Mouse (Mus musculus): ENCODE measurements at regions not wholly inside any gene's neighbourhood (a gene's known extent, or its start where the extent isn't known, plus 50 kb on each side); places are given as distances from the start of the nearest gene placed in this dataset.

DNA sequence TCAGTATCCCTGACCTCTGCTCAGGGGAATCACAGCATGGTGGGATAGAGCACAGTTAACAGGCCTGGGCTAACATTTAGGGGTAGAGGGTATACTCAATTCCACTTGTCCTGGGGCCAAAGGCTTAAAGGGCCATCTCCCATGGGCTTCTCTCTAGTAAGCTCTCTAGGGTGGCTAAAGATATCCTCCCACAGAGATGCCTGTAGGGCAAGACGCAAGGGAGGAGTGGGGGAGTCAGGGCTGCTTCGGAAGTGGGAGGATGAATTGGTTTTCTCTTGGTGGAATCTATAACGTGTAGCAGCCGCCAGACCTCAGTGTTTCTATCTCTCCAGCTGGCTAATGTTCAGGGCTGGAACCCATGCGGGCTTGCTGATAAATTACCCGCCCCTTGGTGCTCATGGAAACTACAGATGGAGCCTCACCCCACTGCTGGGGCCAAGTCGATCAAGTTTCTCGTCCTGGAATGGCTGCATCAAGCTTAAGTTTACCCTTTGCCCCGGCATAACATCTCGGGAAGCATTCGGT is 275.0 kb downstream of the Ajap1 start:
- Histone ChIP-seq H3K27me3 (ENCODE audit: insufficient read depth, low read length) (no peaks in the 10 kb centered on the region), H3K4me1 (ENCODE audit: insufficient read depth, low read depth, low read length) (no peaks in the 10 kb centered on the region), H3K9me3 (replicated peaks) (peaks cover 83% of the 10 kb centered on the region), H3K36me3 (replicated peaks) (no peaks in the 10 kb centered on the region), H3K4me3 (ENCODE audit: low read depth, low read length) (no peak overlapping the region)
- DNase-seq (ENCODE audit: low spot score) (no peak), ATAC-seq (ENCODE audit: extremely low read depth, insufficient number of reproducible peaks, low FRiP score, poor library complexity, severe bottlenecking) (no peak)
- TF ChIP-seq TAL1 (conservative IDR thresholded peaks at IDR 0.05; ENCODE audit: low read depth, low read length) (no peak), GATA2 (IDR thresholded peaks at IDR 0.05; ENCODE audit: borderline replicate concordance, low read depth, low read length) (no peak), GATA1 (IDR thresholded peaks at IDR 0.05; ENCODE audit: borderline replicate concordance, low read length) (no peak), CTCF (IDR thresholded peaks at IDR 0.05; ENCODE audit: low read depth, low read length) (no peak), POLR2AphosphoS5 (IDR thresholded peaks at IDR 0.05; ENCODE audit: insufficient replicate concordance, low read depth, low read length) (no peak)

DNA sequence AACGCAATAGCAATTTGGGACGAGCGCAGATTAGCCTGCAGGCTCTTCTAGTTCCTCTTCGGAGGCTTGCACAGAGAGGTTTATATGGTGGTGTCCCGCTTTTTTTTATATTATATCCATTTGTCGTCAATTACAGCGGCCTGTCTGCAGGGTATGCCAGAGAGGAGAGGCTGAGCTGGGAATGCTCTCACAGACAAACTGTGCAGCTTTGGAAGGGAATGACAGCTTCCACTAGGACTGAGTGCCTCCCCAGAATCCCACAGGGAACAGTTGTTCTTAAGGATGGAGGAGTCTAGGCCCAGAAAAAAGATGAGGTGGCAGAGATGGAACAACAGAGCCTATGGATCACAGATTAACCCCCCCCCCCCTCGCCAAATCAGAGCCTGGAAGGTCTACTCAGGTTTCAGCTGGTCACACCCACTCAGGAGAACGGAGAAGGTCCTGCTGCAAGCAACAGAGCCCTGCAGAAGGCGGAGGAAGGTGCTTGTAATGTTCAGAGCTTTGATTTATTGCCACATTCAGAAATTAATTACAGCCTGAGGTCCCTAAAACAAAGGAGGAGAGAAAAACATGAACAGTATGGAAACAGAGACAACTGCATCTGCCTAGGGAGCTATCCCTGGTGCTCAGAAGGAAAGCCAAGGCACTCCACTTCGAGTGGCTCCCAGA is 275.7 kb downstream of the Ajap1 start:
- Histone ChIP-seq H3K4me3 (ENCODE audit: low read depth, low read length) (no peak overlapping the region), H3K36me3 (replicated peaks) (no peaks in the 10 kb centered on the region), H3K9me3 (replicated peaks) (peaks cover 86% of the 10 kb centered on the region), H3K27me3 (ENCODE audit: insufficient read depth, low read length) (no peaks in the 10 kb centered on the region), H3K4me1 (ENCODE audit: insufficient read depth, low read depth, low read length) (no peaks in the 10 kb centered on the region)
- ATAC-seq (ENCODE audit: extremely low read depth, insufficient number of reproducible peaks, low FRiP score, poor library complexity, severe bottlenecking), result no peak
- TF ChIP-seq GATA2 (IDR thresholded peaks at IDR 0.05; ENCODE audit: borderline replicate concordance, low read depth, low read length) (no peak), CTCF (IDR thresholded peaks at IDR 0.05; ENCODE audit: low read depth, low read length) (no peak), GATA1 (IDR thresholded peaks at IDR 0.05; ENCODE audit: borderline replicate concordance, low read length) (no peak), POLR2AphosphoS5 (IDR thresholded peaks at IDR 0.05; ENCODE audit: insufficient replicate concordance, low read depth, low read length) (no peak), TAL1 (conservative IDR thresholded peaks at IDR 0.05; ENCODE audit: low read depth, low read length) (no peak)
- no peak for DNase-seq (ENCODE audit: low spot score)

DNA sequence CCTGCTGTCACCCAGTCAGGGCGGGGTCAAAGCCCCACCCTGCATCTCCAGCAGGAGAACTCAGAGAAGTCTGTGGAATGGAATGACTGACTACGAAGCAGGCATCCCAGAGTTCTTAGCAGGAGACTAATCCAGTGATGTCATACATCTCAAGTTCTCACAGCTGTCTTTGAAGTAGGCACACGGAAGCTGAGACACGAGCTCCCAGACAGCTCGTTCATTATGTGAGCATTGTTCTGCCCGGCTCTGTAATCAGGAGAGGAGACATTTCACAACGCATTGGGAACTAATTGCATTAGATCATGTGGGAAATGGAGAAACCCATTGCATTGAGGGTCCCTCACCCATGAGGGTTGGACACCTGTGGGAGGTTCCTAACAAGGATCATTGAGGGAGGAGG is 277.8 kb downstream of the Ajap1 start:
- no peak for TF ChIP-seq GATA2 (IDR thresholded peaks at IDR 0.05; ENCODE audit: borderline replicate concordance, low read depth, low read length)
- no peak for TF ChIP-seq POLR2AphosphoS5 (IDR thresholded peaks at IDR 0.05; ENCODE audit: insufficient replicate concordance, low read depth, low read length)
- TF ChIP-seq TAL1 (conservative IDR thresholded peaks at IDR 0.05; ENCODE audit: low read depth, low read length), result no peak
- no peak for TF ChIP-seq GATA1 (IDR thresholded peaks at IDR 0.05; ENCODE audit: borderline replicate concordance, low read length)
- no peak for TF ChIP-seq CTCF (IDR thresholded peaks at IDR 0.05; ENCODE audit: low read depth, low read length)
- H3K9me3 ChIP-seq (replicated peaks), result peaks cover 84% of the 10 kb centered on the region
- H3K36me3 ChIP-seq (replicated peaks), result no peaks in the 10 kb centered on the region
- no peaks in the 10 kb centered on the region for H3K27me3 ChIP-seq (ENCODE audit: insufficient read depth, low read length)
- DNase-seq (ENCODE audit: low spot score), result no peak
- no peak overlapping the region for H3K4me3 ChIP-seq (ENCODE audit: low read depth, low read length)
- ATAC-seq (ENCODE audit: extremely low read depth, insufficient number of reproducible peaks, low FRiP score, poor library complexity, severe bottlenecking), result no peak
- no peaks in the 10 kb centered on the region for H3K4me1 ChIP-seq (ENCODE audit: insufficient read depth, low read depth, low read length)

DNA sequence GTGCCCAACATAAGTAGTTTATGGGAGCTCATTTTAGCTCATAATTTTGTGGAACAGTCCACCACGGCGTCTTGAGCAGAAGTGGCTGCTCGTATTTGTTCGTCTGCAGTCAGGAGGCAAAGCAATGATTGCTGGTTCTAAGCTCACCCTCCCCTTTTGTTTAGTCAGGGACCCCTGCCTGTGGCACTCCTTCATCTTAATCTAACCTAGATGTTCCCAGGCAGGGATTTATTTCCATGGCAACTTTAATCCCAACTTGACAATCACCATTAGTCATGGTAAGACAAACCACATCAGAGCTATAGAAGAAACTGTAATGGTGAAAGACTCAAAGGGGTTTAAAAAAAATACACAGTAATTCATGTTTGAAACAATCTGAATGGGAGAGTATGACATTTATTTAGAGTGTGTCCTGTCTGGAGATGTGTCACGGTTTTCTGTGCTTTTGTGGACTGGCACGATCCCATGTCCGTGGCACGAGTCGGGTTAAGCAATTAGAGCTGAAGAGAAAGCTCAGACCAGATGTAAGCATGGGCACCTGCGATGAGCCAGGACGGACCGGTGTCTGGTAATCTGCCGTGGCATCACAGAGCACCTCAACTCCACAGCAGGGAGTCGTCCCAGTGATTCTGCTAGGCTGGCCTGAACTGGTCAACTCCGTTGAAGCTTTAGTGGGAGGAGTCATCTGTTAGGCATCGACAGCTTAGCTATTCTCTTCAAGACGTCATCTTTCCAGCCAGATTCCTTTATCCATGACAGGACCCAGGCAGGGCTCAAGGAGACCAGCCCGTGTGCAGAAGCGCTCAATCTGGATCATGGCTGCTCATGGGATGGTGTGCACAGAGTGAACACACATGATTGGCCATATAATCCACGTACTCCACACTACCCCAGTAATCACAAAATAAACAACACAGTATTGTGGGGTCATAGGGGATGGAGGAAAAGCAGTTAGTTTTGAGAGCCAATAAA is 281.5 kb downstream of the Ajap1 start:
- no peak for DNase-seq (ENCODE audit: low spot score)
- no peak overlapping the region for H3K4me3 ChIP-seq (ENCODE audit: low read depth, low read length)
- H3K36me3 ChIP-seq (replicated peaks), result no peaks in the 10 kb centered on the region
- H3K4me1 ChIP-seq (ENCODE audit: insufficient read depth, low read depth, low read length), result no peaks in the 10 kb centered on the region
- ATAC-seq (ENCODE audit: extremely low read depth, insufficient number of reproducible peaks, low FRiP score, poor library complexity, severe bottlenecking), result no peak
- no peak for TF ChIP-seq GATA2 (IDR thresholded peaks at IDR 0.05; ENCODE audit: borderline replicate concordance, low read depth, low read length)
- no peak for TF ChIP-seq TAL1 (conservative IDR thresholded peaks at IDR 0.05; ENCODE audit: low read depth, low read length)
- TF ChIP-seq CTCF (IDR thresholded peaks at IDR 0.05; ENCODE audit: low read depth, low read length), result no peak
- TF ChIP-seq POLR2AphosphoS5 (IDR thresholded peaks at IDR 0.05; ENCODE audit: insufficient replicate concordance, low read depth, low read length), result no peak
- no peak for TF ChIP-seq GATA1 (IDR thresholded peaks at IDR 0.05; ENCODE audit: borderline replicate concordance, low read length)
- H3K9me3 ChIP-seq (replicated peaks), result peaks cover 72% of the 10 kb centered on the region
- H3K27me3 ChIP-seq (ENCODE audit: insufficient read depth, low read length), result no peaks in the 10 kb centered on the region

DNA sequence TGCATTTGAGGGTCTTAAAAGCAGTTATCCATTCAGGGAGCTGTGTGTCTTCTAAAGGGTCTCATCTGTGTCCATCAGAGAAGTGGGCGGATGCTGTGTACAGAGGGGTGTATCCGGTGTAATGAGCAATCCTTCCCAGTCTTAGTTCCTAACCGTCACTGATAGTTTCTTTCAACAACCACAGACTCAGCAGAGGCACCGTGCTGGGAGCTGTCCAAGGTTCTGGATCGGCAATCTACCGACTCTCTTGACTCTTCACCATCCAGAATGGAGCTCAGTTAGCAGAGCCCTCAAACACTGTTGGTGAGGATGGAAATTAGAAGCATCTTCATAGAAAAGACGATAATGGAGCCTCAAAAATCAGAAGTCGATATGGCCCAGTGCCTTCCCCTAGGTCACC is 293.1 kb downstream of the Ajap1 start:
- TF ChIP-seq TAL1 (conservative IDR thresholded peaks at IDR 0.05; ENCODE audit: low read depth, low read length), result no peak
- TF ChIP-seq GATA2 (IDR thresholded peaks at IDR 0.05; ENCODE audit: borderline replicate concordance, low read depth, low read length), result no peak
- TF ChIP-seq GATA1 (IDR thresholded peaks at IDR 0.05; ENCODE audit: borderline replicate concordance, low read length), result no peak
- no peak for TF ChIP-seq CTCF (IDR thresholded peaks at IDR 0.05; ENCODE audit: low read depth, low read length)
- TF ChIP-seq POLR2AphosphoS5 (IDR thresholded peaks at IDR 0.05; ENCODE audit: insufficient replicate concordance, low read depth, low read length), result no peak
- no peaks in the 10 kb centered on the region for H3K4me1 ChIP-seq (ENCODE audit: insufficient read depth, low read depth, low read length)
- H3K27me3 ChIP-seq (ENCODE audit: insufficient read depth, low read length), result no peaks in the 10 kb centered on the region
- peaks cover 91% of the 10 kb centered on the region for H3K9me3 ChIP-seq (replicated peaks)
- no peak for DNase-seq (ENCODE audit: low spot score)
- no peak for ATAC-seq (ENCODE audit: extremely low read depth, insufficient number of reproducible peaks, low FRiP score, poor library complexity, severe bottlenecking)
- no peaks in the 10 kb centered on the region for H3K36me3 ChIP-seq (replicated peaks)
- no peak overlapping the region for H3K4me3 ChIP-seq (ENCODE audit: low read depth, low read length)

Data from G1E (cell line).